Mouse (Mus musculus) heart, adult 10 weeks (tissue): ENCODE data around the gene Olfr808. TPM values are rescaled to one million over a fixed set of nuclear protein-coding genes. Genes with fewer than 3 reads are reported as not detected.

Experiments
- polyA plus RNA-seq: library from polyadenylated mRNA; stranded (reverse); fragments of 350-450 nt; fragmentation: Illumina TruSeq; extraction: RNeasy Lipid Tissue Mini Kit (QIAGEN cat#74804); gene quantifications from one replicate; pipeline ENCODE4 v1.2.3, GENCODE M21; 2014; ENCODE audit warnings: low read depth, low replicate concordance

The Olfr808 gene
- not detected for polyA plus RNA-seq

GRCm38 (mm10) chr10:129765182-129765581, at the start of gene Olfr808:
TSS of gene Olfr808 (plus strand) at chr10:129765482.

DNA sequence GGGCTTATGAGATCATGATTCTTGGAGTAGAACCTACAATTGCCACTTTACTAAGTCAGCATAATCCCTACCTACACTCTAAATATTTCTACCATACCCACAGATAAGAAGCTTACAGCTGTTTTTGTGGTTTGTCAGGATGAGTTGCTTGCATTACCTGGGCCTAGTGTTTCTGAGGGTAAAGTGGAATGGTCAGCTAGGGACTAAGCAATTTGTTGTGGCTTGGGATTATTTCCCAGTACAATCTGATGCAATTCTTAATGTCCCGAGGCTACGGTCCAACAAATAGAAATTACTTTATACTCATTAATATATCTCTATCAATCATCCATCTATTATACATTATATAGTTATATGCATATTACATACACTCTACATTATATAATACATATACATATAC, 36.0 kb upstream of the Olfr808 start, which contains the start of gene Olfr805:
TSS of gene Olfr805 (minus strand) at position 101 of the 400 bp plus-strand sequence.

GRCm38 (mm10) chr10:129741821-129742220, 23.5 kb upstream of the Olfr808 start, which contains the start of gene Olfr806:
TSS of gene Olfr806 (minus strand) at chr10:129741921.

DNA sequence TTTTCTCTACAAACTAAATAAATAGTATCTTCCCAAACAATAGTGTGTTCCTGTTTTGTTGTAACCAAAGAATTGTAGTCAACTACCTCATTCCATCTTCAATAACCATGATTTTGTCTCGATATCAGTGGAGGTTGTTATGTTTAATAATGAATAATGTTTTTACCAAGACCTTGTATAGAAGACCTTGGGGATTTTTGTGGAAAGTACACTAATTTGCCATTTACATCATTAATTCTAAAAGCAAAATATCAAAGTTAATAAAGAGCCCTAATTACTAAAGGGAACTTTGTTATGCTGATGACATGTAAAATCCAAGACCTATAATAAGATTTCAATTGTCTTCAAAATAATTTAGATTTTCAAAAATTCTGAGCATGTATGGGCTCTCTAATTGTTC, 7.6 kb upstream of the Olfr808 start, which contains the start of gene Olfr807:
TSS of gene Olfr807 (minus strand) at position 101 of the 400 bp plus-strand sequence.

GRCm38 (mm10) chr10:129774338-129774737, 9.1 kb downstream of the Olfr808 start, which contains the start of gene Olfr809:
TSS of gene Olfr809 (plus strand) at chr10:129774638.

GRCm38 (mm10) chr10:129794817-129795216, 29.5 kb downstream of the Olfr808 start, which contains the start of gene Olfr810:
TSS of gene Olfr810 (minus strand) at chr10:129794917.

DNA sequence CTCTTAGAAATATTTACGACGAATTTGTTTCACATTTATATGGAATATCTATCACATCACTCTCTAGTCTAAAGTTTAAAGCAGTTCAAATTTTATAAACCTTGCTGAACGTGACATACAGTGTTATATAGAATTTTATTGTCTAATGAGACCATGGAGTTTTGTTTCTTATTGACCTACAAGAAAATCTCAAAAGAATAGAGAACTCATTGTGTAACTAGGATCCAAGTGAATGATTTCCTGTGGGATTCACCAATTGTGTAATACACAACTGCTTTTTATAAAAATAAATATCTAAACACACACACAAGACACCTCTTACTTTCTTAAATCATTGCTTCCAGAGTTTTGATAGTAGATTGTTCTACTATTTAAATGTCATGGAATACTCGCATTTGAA, 39.0 kb downstream of the Olfr808 start, which contains the start of gene Olfr811:
TSS of gene Olfr811 (minus strand) at position 101 of the 400 bp plus-strand sequence.

Other genes starting within 250 kb of the Olfr808 start
- not detected for gene Olfr791, start 243.7 kb upstream of the Olfr808 start, polyA plus RNA-seq
- not detected for gene Olfr792, start 226.3 kb upstream of the Olfr808 start, polyA plus RNA-seq
- gene Olfr794, start 197.8 kb upstream of the Olfr808 start, polyA plus RNA-seq: not detected
- gene Olfr796, start 152.9 kb upstream of the Olfr808 start, polyA plus RNA-seq: not detected
- gene Olfr798, start 137.5 kb upstream of the Olfr808 start, polyA plus RNA-seq: not detected
- gene Olfr799, start 128.0 kb upstream of the Olfr808 start, polyA plus RNA-seq: not detected
- not detected for gene Olfr800, start 107.8 kb upstream of the Olfr808 start, polyA plus RNA-seq
- gene Olfr801, start 91.6 kb upstream of the Olfr808 start, polyA plus RNA-seq: not detected
- not detected for gene Olfr802, start 77.3 kb upstream of the Olfr808 start, polyA plus RNA-seq
- gene Olfr803, start 71.2 kb upstream of the Olfr808 start, polyA plus RNA-seq: not detected
- gene Olfr804, start 62.3 kb upstream of the Olfr808 start, polyA plus RNA-seq: not detected
- not detected for gene Olfr805, start 36.1 kb upstream of the Olfr808 start, polyA plus RNA-seq
- gene Olfr806, start 23.6 kb upstream of the Olfr808 start, polyA plus RNA-seq: not detected
- gene Olfr807, start 7.7 kb upstream of the Olfr808 start, polyA plus RNA-seq: not detected
- gene Olfr809, start 9.2 kb downstream of the Olfr808 start, polyA plus RNA-seq: not detected
- gene Olfr810, start 29.4 kb downstream of the Olfr808 start, polyA plus RNA-seq: not detected
- not detected for gene Olfr811, start 38.9 kb downstream of the Olfr808 start, polyA plus RNA-seq
- gene Olfr812, start 80.6 kb downstream of the Olfr808 start, polyA plus RNA-seq: not detected
- gene Olfr813, start 89.9 kb downstream of the Olfr808 start, polyA plus RNA-seq: not detected
- not detected for gene Olfr814, start 114.4 kb downstream of the Olfr808 start, polyA plus RNA-seq
- gene Olfr815, start 140.4 kb downstream of the Olfr808 start, polyA plus RNA-seq: not detected
- gene Olfr816, start 150.1 kb downstream of the Olfr808 start, polyA plus RNA-seq: not detected
- not detected for gene Olfr818, start 183.6 kb downstream of the Olfr808 start, polyA plus RNA-seq
- gene Olfr819, start 201.8 kb downstream of the Olfr808 start, polyA plus RNA-seq: not detected
- not detected for gene Olfr247, start 210.7 kb downstream of the Olfr808 start, polyA plus RNA-seq
- not detected for gene Gm10310, start 219.6 kb downstream of the Olfr808 start, polyA plus RNA-seq
- not detected for gene Olfr820, start 247.1 kb downstream of the Olfr808 start, polyA plus RNA-seq